8 mouse cellular contexts compared by ENCODE assay signal in the genomic region with DNA sequence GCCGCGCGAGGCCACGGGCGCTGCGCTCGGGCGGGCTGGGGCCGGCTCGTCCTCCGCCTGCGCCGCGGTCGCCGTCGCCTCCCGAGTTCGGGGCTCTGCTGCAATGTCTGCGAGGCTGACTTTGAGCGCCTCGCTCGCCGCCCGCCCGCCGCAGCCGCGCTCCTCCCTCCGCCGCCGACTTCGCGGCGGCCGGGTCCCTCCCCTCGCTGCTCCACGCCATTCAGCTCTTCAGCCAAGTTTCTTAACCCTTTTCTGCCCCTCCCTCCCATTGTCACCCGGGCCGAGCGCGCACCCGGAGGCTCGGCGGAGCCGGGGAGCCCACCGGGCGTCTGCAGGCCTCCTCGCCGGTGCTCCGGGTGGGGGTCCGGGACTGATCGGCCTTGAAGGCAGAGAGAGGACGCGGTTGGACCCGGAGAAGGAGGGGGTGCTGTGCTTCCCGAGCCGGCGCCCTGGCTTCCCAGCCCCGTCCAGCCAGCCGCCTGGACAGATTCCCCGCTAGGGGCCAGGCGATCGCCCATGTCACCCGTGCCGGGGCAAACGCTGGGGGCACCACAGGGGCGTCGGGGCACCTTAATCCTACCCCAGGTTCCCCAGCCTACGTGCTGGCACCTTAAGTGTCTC. TPM values are rescaled to one million over a fixed set of nuclear protein-coding genes. Genes with fewer than 3 reads are reported as not detected.
DNase-seq lines count a peak whose midpoint lies in the region; ATAC-seq and TF ChIP-seq lines count a peak whose summit lies in the region.

No protein-coding gene starts in this region.

- peaks cover 32% of the 10 kb centered on the region for H3K4me1 ChIP-seq in hindbrain, embryonic 13.5 days (replicated peaks)

- TF ChIP-seq CTCF in Patski (IDR thresholded peaks at IDR 0.05): peak; percentile 95

- H3K4me3 ChIP-seq in hindbrain, embryonic 13.5 days: peak overlapping the region; percentile 84

- H3K9ac ChIP-seq in hindbrain, embryonic 13.5 days: peak overlapping the region; percentile 91

- CTCF ChIA-PET in Patski (lab: Charles Lee): interaction anchor here (1.6 to 2.6 kb wide), 4 partner anchors 9 to 30 kb away, joined by 3 to 5 read pairs (median 4); no protein-coding TSS in a partner anchor

- POLR2A ChIA-PET in Patski (lab: Charles Lee): interaction anchor here (0.6 kb wide), 1 partner anchor 26 kb away, joined by 7 read pairs; no protein-coding TSS in a partner anchor

- WGBS in hindbrain, embryonic 13.5 days: under 1% methylated on average over 61 of the region's 70 CpGs

- peak; percentile 89 for ATAC-seq in Patski
- peak; percentile 93 for ATAC-seq in hindbrain, embryonic 13.5 days (ENCODE audit: low FRiP score)

- H3K36me3 ChIP-seq in hindbrain, embryonic 13.5 days: no peaks in the 10 kb centered on the region

- DNase-seq in Patski (ENCODE audit: low read depth, low spot score): no peak
- peak; percentile 88 to 92 for DNase-seq in cerebellum, postnatal 14 days
- peak; percentile 70 to 72 for DNase-seq in frontal cortex, postnatal 14 days (ENCODE audit: low spot score in 2 of 2)
- DNase-seq in left cerebral cortex, adult 11 months (ENCODE audit: low spot score): peak; percentile 63
- peak; percentile 91 to 93 for DNase-seq in lung, postnatal 4 days
- peak; percentile 95 for DNase-seq in retina, postnatal 1 day
- peak; percentile 91 for DNase-seq in thymus, postnatal 4 days

- H3K4me2 ChIP-seq in hindbrain, embryonic 13.5 days: peak overlapping the region; percentile 67

- H3K9me3 ChIP-seq in hindbrain, embryonic 13.5 days: no peaks in the 10 kb centered on the region

- H3K27ac ChIP-seq in hindbrain, embryonic 13.5 days: peak overlapping the region; percentile 96

- no peaks in the 10 kb centered on the region for H3K27me3 ChIP-seq in Patski
- no peaks in the 10 kb centered on the region for H3K27me3 ChIP-seq in hindbrain, embryonic 13.5 days

- in situ Hi-C loops in Patski (cut with MboI; ENCODE audit: low pct_unique_long_range_greater_than_20kb): loop anchor here (10.0 to 25.0 kb wide), 3 partner anchors 172 to 611 kb away; partner anchors contain the start of gene Hspa13

RNA-seq across cellular contexts. Expression of gene Nrip1, which starts 0.6 kb away (rescaled TPM):
- polyA plus RNA-seq in Patski (2021): 9.5 TPM
- polyA plus RNA-seq in hindbrain, embryonic 13.5 days (2015; fragmentation: Nextera tagmentation; extraction: Ambion mirVana): 28.0 and 31.2 TPM in 2 replicates
